Mouse (Mus musculus): Measurements from ENCODE around the gene Hoxd3. TPM values are rescaled to one million over a fixed set of nuclear protein-coding genes. Genes with fewer than 3 reads are reported as not detected.

Gene Hoxd3
- total RNA-seq, 2 experiments from 2014 or later: not detected

DNA sequence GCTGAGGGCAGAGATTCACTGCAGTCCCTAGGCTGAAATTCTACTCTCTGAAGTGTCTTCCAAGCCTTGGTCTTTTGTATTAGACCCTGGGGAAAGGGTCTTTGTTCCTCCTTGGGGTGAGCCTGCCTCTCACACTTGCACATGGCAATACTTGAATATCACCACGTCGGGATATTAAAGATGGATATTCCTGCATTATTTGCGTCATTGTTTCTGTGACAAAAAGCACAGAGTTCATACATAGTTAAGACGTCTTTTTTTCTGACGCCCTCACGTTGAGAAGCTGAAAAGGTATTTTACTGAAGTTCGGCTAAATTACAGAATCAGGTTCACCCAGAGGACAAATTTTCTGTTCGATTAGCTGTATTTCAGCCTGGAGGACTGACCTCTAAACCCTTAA lies 18.6 kb downstream of the Hoxd3 start:
- no peak for DNase-seq

DNA sequence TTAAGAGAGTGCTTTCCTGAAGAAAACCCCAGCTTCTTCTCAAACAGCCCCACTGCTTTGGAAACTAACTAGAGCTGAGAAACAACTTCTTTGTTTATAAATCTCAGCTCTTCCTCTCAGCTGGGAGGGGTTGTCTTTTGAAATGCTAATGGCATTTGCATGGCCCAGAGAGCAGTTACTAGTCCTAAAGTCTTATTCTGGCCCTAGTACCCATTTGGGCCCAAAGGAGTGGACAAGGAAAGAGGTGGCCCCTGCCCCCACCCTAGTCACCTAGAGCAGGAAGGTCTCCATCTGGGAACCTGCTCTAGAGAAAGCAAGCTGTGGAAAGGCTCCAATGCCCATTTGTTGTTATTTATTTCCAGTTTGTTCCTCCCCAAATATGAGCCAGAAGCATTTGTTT lies 19.3 kb downstream of the Hoxd3 start:
- DNase-seq: no peak

DNA sequence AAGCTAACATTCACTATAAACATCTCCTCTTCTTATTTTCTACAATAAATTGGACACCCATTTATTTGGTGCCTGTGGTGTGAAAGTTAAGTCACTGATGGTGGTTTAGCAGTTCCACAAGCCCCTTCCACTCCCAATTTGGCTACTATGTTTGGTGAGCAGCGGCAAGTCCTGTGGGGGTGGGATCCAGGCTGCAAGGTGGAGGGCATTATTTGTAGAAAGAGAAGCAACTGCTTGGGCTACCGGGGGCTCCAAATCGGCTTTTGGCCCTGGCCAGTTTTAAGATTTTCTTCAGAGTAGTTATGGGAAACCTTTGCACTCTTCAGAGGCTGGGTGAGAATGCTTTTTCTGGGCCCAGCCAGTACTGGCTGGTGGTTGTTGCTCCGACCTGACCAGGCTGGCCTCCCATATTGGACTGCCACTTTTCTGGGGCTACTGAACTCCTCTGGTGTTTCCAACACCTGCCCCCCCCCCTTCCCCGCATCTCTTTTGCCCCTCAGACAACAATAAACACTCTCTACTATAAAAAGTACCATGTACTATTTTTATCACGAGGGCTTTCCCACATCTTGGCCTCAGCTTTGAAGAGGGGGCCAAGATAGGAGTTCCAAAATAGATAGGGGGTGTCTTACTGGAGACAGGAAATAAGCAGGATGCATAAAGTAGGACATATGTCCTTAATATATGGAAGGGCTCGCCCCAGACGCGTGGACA lies 20.2 kb downstream of the Hoxd3 start:
- no peak for DNase-seq

DNA sequence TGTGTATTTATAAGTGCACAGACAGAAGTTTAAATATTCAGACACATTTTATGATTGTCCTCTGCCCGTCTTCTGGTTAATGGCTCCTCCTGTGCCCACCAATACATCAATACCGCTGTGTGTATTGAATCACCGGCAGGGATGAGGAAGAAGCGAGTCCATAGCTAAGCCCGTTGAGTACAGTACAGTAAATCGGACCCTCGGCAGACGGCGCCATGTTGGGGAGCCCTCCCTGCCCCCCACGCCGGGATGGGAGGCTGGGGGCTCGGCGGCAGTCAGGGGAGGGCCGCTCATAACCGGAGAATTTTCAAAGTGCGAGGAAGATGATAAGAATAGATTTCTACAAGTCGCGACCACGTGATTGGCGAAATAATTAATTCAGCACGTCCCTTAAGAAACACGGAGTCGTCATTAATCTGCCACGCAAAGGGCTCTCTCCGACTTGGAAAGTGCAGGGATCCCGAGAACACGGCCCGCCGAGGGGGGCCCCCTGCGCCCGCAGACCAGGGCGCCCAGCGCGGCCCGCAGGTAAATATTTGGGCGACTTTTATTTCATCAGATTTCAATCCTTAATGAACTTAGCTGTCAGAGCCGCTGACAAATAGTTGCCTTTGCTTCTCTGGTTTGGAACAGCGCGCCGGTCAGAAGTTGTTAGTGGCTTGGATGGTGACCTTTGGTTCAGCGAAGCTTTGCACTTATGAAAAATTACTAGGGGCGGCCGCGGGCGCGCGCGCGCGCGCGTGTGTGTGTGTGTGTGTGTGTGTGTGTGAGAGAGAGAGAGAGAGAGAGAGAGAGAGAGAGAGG lies 21.0 kb downstream of the Hoxd3 start:
- DNase-seq: no peak

DNA sequence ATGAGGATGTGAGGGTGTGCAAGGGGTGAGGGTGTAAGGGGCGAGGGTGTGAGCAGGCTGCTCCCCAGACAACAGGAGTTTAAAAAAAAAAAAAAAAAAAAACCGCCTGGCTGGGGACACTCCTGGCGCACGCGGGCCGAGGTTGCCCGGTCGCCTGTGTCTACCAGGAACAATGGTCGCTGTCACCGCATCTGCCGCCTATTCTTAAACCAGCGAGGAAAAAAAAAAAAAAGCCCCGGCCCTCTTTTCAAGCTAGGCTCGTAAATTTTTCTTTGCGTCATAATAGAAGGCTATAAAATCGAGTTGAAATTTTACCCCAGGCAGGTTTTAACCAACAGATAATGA lies 21.6 kb downstream of the Hoxd3 start:
- DNase-seq: no peak

DNA sequence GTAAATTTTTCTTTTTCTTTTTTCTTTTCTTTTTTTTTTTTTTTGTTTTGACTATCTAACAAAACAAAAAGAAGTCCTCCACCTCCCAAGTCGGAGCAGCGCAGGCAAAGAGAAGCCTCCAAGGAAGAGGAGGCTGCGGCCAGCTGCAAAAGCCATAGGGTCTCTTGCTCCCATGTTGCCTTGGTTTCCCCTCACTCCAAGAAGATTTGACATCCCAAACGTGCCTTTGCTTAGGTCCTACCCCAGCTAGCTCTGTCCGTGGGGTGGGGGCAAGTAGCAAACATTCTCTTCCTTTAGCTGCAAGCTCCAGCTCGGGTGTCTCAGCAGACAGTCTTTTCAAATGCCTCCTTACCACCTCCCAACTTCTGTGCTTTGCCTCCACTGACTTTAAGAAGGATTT lies 22.0 kb downstream of the Hoxd3 start:
- DNase-seq: no peak

DNA sequence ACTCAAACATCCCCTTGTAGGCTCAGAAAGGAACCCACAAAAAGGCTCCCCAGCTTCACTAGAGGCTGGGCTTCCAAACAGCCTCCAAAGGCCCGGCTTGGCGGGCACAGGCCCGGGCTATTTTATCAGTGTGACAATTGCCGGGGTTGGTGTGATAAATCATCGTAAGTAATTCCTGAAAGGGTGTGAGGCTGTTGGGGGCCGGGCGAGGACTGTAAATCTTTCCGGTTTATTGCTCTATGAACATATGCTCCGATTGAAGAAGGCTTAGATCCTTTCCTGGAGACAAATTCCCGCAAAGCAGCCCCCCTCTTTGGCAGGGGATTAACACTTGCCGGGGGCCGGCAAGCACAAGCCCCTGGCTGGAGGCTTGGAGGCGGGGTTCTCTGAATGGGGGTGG lies 22.7 kb downstream of the Hoxd3 start:
- no peak for DNase-seq

DNA sequence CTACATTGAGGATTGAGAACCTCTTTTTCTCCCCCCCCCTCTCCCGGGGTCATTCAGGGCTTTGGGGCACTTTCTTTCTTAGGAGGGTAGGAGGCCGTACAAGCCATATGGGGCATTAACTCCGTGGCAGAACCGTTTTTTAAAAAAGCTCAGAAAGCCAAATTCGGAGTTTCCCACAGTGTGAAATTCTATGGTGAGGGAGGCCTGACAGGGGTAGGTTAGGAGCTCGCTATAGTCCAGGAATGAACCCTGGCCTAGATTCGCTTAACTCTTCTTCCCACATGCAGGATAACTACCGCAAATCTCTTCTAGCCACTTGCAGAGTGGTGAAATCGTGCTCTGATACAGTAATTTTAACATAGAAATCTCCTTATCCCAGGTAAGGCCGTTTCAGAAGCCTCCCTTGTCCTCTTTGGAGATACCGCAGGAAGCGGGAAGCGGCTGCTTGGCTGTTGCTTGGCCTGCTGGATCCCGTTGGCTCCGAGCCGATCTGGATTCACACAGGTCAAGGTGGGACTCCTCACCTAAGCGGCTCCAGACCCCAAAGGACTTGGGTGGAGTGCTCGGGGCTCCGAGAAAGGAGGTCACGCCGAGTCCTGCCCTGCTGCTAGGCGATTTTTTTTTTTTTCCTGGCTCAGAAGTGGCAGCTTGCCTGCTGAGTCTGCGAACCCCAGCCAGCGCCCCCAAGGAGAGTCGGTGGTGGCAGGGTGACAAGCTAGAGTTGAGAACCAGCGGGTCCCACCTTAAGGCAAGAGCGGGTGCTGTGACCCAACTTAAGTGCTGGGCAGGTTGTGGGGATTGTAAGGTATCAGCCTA lies 23.5 kb downstream of the Hoxd3 start:
- DNase-seq: no peak

DNA sequence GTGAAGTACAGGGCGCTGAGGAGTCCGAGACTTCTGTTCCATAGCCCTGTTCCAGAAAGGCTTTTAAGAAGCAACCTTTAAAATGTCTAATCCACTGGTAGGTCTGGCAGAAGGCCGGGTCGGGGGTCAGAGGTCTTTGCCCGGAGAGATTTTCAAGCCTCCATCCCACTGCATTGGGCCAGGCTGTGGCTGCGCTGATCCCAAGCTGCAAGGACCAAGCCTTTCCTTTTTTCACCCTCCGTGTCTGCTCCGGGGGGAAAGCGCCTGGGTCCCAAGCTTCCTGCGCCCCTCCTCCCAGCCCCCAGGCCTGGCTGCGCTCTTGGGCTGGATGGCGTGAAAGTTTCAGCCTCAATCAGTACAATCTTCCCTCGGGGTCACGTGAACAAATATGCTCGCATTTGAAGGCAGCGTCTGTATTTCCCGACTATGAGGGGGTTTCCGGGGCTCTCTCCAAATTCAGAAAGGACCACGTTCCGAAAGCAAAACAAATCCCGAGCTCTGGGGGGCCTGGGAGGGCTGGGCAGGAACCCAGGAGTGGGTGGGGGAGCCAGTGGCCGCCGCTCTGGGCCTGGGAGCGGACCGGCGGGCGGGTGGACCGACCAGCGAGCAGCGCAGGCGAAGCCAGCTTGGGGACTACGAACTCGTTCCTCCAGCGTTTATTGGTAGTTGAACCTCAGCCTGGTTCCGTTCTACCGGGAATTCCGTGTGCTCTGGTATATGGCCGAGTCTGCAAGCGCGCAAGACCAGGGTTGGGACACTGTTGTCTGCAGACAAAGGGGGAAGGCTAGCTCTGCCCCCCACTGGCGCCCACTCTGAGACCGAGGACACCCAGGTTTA lies 24.3 kb downstream of the Hoxd3 start:
- no peak for DNase-seq

DNA sequence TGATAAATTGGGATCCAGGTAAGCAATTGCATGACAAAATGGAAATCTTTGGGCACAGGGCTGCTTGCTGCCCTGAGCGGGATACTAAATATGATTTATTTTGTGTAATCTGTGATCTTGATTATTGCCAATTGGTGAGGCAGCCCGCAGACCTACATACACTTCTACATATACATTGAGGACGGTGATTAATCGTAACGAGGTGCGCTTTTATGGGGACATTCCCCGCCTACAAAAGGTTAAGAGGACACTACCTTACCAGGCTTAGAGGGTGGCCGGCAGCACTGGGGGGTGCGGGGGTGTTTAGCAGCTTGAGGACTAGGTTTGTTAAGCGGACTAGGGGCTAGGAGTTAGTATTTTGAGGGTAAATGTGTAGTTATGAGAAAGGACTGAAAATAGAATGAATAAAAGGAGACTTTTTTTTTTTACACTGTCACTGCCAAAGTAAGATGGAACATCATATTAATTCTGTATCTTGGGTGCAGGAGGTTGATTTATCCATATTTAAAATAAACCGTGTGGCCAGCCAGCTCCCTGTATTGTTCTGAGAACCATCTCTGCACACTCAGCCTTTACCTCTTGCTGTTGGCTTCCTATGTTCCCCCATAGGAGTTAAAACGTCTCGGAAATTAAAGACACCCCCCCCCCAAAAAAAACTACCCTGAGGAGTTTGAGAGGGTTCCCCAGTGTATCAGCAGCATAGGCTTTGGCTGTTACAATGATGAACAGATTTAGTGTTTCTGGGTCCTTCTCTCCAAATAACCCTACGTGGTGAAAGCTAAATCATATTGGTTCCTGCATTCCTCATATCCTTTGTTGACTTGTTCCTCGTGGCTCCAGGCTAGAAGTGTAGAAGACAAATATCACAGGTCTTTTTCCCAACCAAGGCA lies 25.2 kb downstream of the Hoxd3 start:
- no peak for DNase-seq

DNA sequence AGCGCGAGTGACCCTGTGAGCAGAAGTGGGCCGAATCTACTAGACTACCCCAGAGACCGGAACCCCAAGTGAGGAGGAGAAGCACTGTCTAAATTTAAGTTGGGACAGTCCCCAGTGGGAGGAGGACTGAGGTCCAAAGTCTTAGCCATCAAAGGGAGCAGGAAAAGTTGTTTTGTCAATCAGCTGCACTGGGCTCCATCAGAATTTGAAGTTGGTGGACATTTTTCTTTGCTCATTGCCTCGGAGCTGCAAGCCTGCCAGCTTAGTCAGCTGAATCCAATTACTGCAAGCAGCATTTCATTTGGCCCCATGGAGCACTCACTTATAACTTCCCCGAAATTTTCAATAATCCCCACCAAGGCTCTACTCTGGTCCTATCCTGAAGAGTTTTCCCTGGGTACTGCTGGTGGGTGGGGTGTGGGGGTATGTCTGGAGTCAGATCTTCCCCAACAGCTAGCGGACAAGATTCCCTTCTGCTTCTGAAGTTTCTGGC lies 25.9 kb downstream of the Hoxd3 start:
- no peak for DNase-seq

DNA sequence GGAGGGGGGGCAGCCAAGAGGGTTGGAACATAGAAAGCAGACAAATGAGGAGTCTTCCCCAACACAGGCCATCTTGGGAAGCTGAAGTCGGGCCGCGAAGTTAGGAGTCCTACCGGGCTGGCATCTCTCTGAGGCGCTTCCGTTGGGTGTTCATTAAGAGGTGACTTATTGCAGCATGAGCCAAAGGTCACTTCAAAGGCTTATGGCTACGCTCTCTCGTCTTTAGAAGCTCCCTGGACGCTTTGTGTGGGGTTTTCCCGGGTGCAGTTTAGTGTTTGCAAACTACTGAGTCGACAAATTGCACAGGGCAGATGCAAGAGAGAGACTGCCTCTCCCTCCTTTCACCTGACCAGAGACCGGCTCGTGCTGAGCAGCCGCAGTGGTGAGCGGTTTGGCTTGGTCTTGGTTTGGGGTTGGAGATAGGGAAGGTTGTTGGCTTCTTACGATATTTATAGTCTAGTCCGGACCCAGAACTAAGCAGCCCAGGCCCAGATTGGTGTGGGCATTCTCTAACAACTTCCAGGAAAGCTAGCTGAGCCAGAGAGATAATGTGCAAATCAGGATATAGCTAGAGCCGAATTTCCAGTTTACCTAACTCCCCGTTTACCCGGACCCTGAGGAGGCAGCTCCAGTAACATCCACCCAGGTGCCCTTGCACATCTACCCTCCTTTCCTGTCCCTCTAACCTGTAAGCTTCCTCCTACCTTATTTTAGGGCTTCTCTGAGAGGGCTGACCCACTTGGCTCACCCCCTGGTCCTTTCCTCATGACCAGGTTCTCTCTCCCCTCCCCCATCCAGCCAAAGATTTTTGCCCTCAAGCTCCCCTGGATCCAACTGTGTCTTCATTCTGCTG lies 27.1 kb downstream of the Hoxd3 start:
- no peak for DNase-seq

DNA sequence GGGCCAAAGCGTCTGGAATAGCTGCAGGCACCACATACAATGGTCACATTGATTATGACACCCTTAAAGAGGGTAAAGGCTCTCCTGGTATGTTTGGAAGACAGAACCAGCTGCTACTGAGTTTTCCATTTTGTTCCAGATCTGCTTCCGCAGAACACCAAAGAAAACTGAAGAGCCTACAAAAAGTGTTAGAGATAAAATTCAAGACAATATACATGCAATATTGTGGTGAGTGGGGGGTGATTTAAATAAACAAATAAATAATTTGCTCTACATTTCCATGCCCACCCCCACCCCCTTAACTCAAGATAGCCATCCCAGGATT lies 27.7 kb downstream of the Hoxd3 start:
- no peak for DNase-seq

DNA sequence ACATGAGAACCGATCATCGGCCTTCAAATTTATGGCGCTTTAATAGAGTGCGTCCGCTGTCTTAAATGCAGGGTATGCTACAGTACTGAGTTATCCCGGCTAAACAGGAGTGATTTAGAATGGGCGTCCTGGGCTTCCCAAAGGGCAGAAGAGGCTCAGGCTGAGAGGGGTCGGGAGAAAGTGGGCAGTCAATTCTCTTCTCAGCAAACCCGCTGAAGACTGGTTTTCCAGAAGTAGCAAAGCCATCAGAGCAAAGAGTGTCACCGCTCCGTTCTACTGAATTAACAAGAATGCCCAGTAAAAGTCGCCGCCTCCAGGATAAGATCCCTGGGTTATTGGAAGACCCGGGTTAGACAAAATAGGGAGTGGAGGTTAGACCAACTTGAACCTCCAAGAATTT lies 28.1 kb downstream of the Hoxd3 start:
- DNase-seq: no peak

DNA sequence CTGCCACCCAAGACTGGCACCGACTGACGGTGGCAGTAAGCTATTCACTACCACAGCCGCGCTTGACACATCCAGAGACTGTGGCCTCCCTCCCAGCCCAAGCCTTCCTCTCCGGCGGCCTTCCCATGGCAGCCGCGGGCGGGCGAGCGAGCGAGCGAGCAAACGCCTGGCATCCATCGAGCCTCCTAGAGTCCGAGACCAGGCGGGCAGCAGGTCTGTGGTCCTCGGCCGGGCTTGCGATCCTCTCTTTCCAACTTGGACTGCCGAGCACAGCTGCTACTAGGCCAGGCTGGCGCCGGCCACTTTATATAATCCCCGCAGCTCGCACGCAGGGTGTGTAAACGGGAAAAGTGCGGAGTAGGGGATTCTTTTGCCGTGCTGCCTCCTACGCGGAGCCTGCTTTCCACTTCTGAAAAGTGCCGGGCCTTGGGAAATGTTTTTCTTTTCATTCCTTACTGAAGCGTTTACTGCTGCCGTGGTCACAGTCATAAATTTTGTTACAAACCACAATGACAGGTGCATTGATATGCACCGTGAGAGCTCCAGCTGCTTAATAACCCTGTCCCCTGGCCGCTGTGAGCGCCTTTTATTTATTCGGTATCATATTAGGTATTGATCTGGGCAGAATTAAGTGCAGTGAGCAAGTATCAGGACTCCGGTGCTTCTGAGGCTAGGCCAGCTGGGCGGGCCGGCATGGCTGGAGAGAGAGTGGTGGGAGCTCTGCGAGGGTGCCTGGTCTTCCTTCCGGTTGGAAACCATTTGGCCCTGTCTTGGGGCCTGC lies 28.8 kb downstream of the Hoxd3 start:
- no peak for DNase-seq

DNA sequence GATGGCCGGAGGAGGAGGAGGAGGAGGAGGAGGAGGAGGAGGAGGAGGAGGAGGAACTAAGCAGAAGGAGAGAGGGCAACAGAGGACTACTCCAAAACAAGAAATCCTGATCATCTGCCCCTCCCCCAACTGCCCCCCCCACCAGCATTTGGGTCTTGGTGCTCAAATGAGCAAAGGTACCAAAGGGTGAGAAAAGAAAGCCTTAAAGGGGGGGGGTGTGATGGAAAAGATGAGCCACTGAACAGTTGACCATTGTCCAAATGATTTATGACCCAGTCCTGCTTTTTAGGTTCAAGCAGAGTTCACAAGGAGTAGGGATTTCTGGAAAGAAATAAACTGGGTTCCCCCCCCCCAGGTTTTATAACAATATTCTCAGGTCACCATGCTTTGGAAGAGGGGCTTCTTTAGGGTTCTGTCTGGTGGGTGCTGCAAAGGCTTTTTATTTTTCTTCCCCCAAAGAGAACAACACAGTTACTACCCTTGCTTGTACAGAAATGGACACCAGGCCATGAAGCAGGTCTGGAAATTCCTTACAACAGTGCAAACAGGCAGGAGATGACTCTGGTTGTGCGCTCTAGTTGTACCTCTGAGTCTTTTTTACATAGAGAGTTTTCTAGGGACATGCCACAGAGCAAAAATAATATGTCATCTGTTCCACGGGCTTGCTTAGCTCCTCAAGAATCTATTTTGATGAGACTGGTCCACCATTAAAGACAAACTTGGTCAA lies 29.7 kb downstream of the Hoxd3 start:
- no peak for DNase-seq

DNA sequence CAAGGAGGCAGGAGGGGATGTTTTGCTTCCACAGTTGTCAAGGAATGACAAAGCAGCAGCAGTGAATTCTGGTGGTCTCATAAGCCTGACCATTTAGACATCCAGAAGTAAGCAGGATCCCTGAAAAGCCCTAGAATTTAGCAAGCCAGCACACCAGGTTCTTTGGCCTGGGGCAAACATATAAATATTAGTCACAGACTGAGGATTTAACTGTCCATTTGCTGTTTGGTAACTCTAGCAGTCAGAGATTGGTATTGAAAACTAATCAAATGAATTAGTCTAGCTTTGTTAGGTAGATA lies 30.2 kb downstream of the Hoxd3 start:
- DNase-seq: no peak

DNA sequence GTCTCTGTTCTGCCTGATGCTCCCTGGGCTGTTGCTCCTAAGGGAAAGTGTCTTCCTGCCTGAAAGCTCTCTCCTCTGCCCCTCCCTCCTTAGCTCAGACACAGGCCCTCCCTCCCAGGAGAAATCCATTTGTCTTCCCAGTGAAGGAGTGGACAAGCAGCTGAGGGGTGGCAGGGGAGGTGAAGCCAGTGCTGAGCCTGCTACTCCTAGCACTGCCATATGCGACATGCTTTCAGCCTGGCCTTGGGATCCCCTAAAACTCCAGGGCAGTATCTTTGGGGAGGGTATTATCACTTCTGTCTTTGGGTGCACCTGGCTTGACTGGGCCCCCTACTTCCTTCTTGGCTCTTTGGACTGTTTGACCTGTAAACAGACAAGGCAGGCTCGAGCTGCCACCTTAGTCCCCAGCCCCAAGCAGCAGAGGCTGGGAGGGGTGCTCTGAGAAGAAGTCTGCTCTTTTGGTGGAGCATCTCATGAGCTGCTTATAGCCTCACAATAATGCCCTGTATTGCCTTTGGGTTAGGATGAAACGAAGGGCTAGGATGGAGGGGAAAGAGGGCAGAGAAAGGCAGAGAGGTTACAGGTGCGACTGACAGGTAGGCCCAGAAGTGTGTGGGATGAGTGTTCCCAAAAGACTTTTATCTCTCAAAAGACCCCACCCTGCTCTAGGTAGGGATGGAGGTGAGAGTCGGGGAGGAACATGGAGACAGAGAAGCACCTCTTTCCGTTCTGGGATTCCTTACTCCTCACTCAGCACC lies 34.0 kb downstream of the Hoxd3 start:
- no peak for DNase-seq

All from layer of hippocampus, postnatal 36 days (tissue).